Mouse (Mus musculus): ENCODE measurements around the gene Snx22.

Snx22 gene

DNA sequence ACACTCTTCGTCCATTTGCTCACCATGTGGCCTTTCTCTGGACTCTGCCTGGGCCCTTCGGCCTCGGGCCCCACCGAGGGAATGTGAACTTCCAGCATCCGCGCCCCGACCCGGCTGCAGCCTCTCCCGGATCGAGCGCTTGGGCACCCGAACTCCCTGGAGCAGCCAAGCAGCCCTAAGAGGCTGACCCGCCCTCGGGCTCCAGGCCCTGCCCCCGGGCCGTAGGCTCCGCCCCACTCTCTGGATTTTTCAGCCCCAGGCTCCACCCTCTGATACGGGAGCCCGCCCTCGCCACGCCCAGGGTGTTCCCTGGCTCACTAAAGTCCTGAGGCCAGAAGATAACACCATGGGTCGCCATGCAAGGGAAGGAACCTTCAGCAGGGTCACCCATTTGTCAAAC, at the start of gene Snx22:
Gene Snx22 (minus strand): TSS at position 137 of the 400 bp plus-strand sequence.
- DNase-seq (ENCODE audit: low spot score in 2 of 2) = peak; percentile 57 to 63

DNA sequence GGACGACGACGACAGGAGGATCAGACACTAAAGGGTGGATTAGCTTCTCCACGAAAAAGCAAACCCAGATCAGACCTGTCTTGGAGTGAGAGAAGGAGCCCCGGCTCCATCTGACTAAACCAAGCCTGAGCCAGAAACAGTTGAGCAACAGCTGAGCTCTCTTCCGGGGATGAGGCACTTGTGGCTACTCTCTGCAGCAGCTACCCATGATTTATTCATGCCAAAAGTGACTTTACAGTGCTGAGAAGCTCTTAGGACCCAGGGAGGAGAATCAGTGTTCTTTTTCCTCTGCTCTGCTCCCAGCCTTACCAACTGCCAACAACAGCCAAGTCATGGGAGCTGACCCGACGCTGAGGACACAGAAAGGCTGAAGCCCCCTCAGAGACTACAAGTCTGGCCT, 47.4 kb upstream of the Snx22 start:
- no peak for DNase-seq (ENCODE audit: low spot score in 2 of 2)

DNA sequence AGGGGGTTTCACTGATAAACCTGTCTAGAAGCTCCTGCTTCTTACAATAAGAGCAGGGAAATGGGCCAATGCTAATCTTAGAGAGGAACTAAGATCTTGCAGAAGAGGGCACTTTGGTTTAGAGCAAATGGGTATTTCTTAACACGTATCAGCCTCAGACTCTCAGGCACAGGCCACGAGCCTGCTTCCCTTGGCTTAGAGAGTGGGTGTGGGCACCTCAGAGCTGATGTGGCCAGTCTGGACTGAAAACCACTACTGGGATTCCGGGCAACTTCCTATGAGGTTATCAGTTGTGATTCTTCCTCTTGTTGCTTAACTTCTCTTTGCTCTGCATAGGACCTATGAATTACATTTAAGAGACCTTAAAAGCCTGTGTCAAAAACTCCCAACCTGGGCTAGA, 44.8 kb upstream of the Snx22 start:
- DNase-seq (ENCODE audit: low spot score in 2 of 2) = no peak

DNA sequence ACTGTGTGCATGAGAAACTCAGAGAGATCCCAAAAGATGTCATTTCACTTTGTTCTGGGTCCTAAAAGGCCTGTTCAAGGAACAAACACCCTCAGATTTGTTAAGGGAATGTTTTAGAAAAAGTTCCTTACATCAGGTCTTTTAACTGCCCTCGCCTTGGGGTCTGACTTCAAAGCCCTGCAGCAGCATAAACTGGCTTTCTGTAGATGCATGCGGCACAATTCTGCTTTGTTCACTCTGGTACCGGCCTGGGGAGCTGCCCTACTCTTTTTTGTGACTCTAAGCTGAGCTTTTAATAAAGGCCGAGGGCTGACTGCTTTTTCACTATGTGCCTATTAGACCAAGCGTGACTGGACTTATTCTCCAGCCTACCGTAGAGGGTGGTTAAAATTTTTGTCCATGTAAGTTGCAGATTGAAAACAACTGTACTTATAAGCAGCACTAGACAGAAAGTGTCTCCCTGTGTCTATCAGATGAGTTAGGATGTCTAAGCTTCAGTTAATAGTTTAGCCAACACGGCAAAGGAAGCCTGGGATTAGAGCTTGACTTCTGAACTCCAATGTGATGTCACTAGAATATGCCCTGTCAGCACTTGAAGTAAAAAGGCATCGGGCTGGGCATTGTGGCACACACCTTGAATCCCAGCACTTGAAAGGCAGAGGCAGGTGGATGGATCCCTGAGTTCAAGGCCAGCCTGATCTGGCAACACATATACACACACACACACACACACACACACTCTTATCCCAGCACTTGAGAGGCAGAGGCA, 41.3 kb upstream of the Snx22 start:
- no peak for DNase-seq (ENCODE audit: low spot score in 2 of 2)

DNA sequence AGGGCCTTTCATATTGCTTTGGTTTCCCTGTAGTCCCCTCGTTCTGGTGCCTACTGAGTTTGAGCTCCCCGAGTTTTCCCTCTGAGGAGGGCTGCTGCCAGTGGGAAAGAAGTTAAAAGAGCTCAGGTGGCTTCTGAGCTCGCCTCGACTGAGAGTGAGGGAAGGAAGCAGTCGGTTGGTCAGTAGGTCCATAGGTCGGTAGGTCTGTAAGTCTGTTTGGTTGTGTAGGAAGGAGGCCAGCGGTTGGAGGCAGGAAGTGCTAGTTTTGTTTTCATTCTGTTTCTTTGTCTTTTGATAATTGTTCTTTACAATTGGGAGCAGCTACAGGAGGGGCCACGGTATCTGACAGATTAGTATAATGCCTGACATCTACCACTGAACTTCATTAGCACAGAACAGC, 40.6 kb upstream of the Snx22 start:
- DNase-seq (ENCODE audit: low spot score in 2 of 2) = no peak

DNA sequence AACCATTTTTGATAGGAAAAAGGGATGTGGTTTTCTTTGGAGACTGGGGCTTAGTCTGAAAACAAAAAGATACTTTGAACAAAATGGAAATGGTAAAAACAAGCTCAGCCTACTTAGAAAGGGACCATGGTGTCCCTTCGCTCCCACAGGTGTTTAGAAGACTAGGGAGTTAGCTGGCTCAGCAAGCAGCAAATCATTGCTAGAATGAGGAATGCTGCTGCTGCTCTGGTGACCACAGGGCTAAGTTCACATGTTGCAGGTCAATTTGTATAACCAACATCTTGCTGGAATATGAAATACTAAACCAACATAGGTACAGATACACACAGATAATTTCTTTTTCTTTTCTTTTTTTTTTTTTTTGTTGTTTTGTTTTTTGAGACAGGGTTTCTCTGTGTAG, 40.1 kb upstream of the Snx22 start:
- no peak for DNase-seq (ENCODE audit: low spot score in 2 of 2)

DNA sequence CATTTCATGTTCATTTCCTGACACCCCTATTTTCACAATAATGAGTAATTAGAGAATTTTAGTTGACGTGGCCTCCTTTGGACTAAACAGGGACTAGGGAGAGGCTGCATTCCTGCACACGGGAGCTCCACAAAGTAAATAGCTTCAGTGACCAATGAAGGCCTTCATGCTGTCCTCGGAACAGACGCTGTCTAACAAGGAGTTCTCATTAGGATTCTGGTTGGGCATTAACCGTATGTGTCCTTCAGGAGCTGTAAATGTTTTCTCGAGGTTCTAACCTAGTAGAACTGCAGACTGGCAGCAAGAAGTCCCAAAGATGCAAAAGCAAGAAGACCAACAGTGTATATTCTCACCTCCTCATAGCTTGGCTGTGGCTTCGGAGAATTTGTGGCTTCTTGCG, 35.6 kb upstream of the Snx22 start:
- DNase-seq (ENCODE audit: low spot score in 2 of 2) = no peak

DNA sequence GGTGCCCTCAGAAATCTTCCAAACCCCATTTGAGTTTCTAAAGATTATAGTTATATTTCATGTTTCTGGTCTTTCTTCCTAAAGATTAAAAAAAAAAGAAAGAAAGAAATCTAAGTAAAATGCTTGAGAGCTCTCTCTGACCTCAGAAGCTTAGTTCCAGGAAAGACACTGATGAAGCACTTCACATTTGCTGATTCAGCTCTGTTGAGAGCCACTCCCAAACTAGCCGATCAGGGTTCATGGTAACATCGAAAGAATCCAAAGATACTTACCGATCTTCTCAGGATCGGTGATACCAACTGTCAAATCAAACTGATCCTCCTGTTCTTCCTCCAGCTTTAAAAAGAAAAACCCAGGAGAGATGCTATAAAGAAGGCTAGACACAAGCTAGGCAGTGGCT, 35.1 kb upstream of the Snx22 start:
- no peak for DNase-seq (ENCODE audit: low spot score in 2 of 2)

DNA sequence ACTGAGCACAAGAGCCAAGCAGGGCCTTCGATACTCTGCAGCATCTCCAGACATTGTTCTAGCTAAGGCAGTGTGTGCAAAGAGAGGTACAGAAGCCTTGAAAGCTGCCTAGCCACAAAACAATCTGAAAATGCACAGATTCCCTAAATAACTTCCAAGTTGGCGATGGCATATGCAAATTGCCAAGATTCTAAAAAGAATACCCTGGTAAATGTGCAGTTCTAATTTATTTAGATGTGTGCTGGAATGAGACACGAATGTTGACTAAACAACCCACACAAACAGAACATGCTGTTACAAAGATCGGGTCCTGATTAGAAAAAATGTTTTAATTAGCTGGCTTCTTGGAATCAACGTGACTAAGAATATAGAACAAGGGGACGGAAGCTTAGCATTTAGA, 33.1 kb upstream of the Snx22 start:
- no peak for DNase-seq (ENCODE audit: low spot score in 2 of 2)

DNA sequence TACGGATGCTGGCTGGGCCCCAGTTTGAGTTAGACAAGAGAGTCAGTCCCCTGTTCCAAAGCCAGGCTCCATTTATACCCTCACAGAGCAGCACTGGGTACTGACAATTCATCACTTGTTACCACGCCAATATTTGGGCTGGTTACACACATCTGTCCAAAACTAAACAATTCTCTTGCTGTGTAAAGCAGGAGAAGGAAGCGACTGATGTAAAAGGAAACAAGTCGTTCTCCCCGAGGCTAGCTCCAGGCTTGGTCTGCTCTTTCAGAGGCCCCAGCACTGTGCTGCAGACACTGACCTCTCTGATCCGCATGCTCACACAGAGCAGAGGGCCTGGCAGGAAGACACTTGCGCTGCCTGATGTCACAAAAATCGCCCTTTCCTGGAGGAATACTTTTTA, 32.1 kb upstream of the Snx22 start:
- DNase-seq (ENCODE audit: low spot score in 2 of 2) = no peak

DNA sequence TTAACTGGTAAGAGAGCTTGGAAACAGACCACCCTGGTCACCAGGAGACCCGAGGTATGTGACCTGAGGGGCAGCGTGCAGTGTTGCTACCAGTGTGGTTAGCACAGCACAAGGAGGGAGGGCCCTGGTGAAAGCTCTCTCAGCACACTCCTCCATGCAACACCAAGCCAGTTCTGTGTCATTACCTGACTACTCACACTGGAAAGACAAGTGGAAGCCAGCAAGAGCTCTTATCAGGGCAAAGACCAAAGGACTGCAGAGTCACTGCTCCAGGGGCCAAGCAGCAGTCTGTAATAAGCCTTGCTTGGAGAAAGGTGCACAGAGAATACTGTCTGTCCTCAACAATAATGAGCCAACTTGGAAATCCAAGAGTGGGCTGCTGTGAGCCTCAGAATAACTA, 23.1 kb upstream of the Snx22 start:
- DNase-seq (ENCODE audit: low spot score in 2 of 2) = no peak

DNA sequence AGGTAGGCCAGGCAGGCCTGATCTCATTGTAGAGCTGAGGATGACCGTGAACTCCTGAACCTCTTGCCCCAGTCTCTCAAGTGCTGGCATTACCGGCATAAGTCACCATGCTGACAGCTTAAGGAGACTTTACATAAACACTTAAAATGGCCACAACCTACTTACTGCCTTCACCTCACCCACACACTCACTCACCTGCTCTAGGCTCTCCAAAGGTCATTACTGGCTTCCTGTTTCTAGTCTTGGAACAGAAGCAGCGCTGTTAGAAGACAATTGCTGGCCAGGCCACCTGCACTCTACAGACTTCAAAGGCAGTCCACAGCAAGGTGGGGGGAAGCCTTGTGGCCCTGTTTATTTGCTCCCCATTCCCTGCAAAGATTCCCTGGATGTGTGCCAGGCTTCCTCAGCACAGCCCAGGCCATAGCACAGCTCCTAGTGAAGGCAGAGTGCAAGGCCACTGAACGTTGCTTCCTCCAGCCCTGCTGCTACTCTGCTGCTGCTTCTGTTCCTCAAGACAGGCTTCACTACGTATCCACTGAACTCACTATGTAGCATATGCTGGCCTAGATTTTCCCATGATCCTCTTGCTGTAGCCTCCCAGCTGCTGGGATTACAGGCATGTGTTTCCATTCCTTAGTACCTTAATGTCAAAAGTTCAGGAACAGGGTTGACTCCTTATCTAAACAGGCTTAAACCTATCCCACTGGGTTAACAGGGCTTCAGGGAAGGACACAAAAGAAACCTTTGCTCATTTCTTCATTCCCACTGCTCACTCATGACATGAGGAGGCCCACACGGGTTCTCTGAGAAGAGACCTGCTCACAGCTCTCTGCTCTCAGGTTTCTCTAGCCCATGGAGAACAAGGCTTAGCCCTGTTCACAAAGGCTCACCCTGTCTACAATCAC, 22.1 kb upstream of the Snx22 start:
- DNase-seq (ENCODE audit: low spot score in 2 of 2) = no peak

DNA sequence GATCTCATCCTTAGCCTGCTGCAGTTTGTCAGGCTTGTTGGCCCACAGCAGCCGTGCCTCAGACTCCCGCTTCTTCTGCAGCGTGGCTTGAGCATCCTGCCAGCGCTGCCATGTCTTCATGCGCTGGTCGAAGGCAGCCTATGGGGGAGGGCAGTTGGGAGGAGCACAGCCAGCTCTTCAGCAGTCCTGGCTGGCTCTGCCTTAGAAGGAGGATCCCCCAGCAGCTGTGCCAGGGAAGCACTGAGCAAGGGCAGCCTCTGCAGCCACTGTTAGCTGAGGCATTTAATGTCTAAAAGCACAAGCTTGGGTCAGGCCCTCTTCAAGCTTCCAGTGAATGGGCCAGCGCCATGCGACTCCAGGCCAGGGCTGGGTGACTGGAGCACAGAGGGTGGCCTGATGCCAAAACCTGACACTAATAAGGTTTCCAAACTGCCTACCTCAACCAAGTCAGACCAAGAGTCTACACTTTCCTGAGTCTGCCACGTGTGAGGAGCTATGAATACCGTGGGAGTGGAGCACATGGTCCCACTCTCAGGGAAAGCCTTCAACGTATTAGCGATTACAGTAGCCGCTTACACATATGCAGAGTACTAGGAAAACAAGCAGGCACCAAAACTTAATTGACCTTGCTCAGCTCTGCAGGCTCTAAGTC, 21.2 kb upstream of the Snx22 start:
- DNase-seq (ENCODE audit: low spot score in 2 of 2) = no peak

DNA sequence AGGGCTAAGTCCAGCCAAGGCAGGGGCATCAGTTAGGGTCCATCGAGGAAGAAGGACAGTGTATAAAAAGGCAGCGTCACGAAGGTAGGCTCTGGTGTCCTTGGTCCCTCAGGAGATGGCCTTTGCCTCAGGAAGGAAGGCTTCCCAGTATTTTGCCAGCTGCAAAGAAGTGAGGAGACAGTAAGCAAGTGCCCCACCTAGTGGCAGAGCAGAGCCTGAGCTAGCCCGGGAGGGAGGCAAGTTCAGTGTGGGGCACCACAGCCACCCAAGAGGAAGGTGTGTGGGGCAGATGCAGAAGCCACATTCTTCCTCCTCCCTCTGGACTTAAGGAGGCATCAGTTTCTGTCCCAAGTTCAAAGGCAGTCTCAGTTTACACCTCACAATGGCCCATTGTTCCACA, 18.9 kb upstream of the Snx22 start:
- DNase-seq (ENCODE audit: low spot score in 2 of 2) = peak; percentile 45 to 54

DNA sequence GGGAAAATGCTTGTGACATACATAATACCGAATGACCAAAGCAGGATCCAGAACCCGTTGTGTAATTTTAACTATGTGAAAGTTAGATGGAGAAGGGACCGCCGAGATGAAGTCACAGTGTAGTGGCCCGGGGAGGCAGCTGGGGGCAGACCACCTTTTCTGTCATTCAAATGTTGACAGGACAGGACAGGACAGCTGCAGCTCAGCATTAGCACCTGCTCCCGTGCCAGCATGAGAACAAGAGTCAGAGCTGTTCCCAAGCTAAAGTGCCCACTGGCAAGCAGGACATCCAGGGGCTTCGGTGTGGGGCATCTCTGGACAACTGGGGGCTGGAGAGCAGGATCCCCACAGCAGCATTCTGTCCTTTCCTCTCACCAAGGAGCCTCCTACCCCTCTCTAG, 17.5 kb upstream of the Snx22 start:
- no peak for DNase-seq (ENCODE audit: low spot score in 2 of 2)

DNA sequence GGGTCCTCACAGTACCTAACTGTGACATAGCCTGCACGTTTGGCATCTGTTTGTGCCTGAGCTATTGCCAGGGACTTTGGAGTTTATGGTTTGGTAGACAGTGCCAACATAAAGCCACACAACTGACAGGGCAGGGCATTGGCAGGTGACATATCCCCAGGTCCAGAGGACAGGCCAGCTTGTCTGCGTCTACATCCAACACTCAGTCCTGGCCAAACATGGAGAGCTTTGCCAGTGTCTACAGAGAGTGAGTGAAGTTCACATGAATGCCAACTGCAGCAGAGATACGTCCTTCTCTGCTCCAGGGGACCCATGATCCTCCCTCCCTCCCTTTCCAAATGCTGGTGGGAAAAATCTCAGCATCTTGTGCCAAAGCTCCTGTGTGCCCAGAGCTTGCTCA, 14.7 kb upstream of the Snx22 start:
- DNase-seq (ENCODE audit: low spot score in 2 of 2) = no peak

DNA sequence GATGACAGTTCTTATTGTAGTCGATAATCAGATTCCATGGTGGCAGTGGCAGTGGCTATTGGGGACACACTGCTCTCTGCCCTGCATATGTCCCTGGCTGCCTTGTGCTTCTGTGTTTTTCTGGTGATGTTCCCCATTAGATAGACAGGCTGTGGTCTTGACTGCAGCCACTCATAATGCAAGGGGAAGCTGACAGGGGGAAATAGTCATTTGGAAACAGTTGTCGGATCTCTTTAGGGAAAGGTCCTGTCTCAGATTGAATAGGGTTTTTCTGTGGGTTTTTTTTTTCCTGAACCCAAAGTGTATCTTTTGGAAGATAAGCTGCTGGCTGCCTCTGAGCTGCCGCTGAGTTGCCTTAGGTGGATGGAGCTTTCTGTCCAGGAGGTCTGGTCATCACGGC, 12.5 kb upstream of the Snx22 start:
- no peak for DNase-seq (ENCODE audit: low spot score in 2 of 2)

DNA sequence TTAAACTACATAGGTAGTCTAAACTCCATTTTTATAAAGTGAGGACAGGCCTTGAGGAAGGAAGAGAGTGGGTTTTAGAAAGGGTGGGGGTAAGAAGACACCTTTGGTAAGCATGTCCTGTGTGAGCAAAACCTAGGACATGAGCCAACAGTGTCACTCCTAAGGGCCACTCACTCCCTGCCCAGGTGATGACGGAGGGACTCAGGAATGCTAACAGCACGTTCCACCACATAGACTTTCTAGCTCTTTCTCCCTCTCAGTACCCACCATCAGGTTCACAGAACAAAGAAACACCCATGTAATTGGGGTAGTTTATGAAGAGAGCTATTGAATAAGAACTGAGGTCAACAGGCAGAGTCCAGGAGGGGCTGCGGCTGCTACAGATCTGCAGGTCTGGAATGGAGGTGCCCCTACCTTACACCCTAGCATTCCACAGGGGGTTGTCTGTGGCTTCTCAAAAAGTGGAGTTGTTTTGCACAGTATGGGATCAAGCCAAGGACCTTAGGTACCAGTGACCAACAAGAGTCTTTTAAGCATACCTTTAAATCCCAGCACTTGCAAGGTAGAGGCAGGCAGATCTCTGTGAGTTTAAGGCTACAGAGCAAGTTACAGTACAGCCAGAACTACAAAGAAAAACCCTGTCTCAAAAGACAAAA, 11.4 kb upstream of the Snx22 start:
- DNase-seq (ENCODE audit: low spot score in 2 of 2) = no peak

DNA sequence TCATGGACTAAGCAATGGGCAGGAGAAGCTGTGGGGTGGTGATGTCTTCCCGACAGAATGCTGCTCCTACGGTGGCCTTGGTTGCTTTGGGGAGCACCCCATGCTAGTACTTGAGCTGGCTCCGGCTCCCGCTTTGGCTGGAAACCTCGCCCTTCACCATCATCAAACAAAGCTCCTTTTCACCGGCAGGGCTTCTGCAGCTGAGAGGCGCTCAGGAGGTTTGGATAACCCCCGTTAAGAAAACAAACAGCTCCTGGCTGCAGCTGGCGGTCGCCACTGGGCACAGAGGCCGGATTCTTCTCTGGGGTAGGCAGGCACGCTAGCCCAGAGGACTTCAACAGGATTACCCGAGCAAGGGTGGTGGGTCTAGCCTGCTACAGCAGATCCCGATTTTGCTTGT, 9.0 kb upstream of the Snx22 start:
- no peak for DNase-seq (ENCODE audit: low spot score in 2 of 2)

DNA sequence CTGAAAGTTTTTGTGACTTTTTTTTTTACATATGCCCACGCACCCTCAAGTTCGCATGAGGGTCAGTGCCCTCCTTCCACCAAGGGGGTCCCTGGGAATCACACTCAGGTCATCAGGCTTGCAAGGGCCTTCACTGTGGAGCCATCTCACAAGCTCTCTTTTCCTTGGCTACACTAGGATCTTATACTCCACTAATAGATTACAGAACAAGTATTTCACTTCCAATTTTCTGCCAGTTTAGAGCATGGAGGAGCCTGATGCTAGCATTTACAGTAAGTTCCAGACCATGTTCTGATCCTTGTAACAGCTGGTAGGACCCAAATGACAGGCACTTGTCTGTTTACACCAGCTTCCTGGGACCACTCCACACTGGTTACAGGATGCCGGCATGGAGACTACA, 8.6 kb upstream of the Snx22 start:
- no peak for DNase-seq (ENCODE audit: low spot score in 2 of 2)

DNA sequence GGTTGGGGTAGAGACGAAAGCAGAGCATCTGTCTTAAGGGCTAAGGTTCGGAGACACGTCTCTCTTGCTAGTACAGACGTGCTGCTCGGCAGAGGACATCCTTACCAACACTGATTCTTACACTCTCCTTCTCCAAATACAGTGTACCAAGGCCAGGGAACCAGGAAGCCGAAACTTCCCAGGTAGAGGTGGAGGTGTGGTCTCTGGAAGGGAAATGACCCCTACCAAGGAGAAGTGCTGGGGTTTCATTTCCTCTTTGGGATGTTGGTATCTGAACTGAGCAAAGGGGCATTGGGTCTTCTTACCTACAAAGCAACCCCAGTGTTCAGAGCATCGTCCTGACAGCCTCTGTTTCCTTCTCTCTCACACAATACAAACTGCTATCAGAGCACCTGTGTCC, 3.2 kb upstream of the Snx22 start:
- DNase-seq (ENCODE audit: low spot score in 2 of 2) = no peak

DNA sequence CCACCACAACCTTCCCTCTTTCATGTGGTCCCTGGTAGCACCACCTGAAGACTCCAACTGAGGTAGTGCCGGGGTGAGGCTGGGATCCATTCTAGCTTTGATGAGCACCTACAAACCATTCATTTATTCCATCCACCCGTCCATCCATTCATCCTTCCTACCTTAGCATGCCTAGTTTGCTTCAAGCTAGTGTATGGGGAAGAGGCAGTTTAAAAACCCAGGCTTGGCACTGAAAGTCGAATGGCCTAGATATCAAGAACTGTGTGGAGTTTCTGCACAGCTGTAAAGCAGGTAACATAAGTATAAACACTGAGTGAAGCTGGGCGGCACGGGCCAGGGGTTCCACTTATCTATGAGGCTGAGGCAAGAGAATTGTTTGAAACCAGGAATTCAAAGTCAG, 632 bp upstream of the Snx22 start:
- DNase-seq (ENCODE audit: low spot score in 2 of 2) = no peak
